Mouse (Mus musculus) limb, embryonic 12.5 days (tissue): ENCODE measurements around the gene Mtrf1l. TPM values are rescaled to one million over a fixed set of nuclear protein-coding genes. Genes with fewer than 3 reads are reported as not detected.

Experiments
- ATAC-seq: fragments of 200-750 bp; cut with Nextera tagmentation; 2 replicates; pipeline ENCODE4 v1.8.0; 2017; ENCODE audit warnings: low read depth, moderate TSS enrichment; ENCODE audit not compliant: insufficient number of reproducible peaks, insufficient read depth, low FRiP score, low TSS enrichment
- H3K27ac ChIP-seq: fragments of 300-500 bp; sonication (generic); 2 replicates; pipeline ENCODE4 v1.5.1; 2016; ENCODE audit warnings: mild to moderate bottlenecking, moderate library complexity
- H3K27me3 ChIP-seq: fragments of 300-500 bp; sonication (generic); 2 replicates; pipeline ENCODE4 v1.6.1; 2016; ENCODE audit warnings: mild to moderate bottlenecking, moderate library complexity
- H3K36me3 ChIP-seq: fragments of 300-500 bp; sonication (generic); 2 replicates; pipeline ENCODE4 v1.6.1; 2016; ENCODE audit warnings: mild to moderate bottlenecking, moderate library complexity
- H3K4me1 ChIP-seq: fragments of 300-500 bp; sonication (generic); replicated peaks from 2 replicates; pipeline ENCODE4 v1.6.1; 2016
- H3K4me2 ChIP-seq: fragments of 300-500 bp; sonication (generic); 2 replicates; pipeline ENCODE4 v1.6.1; 2016; ENCODE audit warnings: mild to moderate bottlenecking, moderate library complexity
- H3K4me3 ChIP-seq: fragments of 300-500 bp; sonication (generic); replicated peaks from 2 replicates; pipeline ENCODE4 v1.5.1; 2016; ENCODE audit warnings: mild to moderate bottlenecking
- H3K9ac ChIP-seq: fragments of 300-500 bp; sonication (generic); replicated peaks from 2 replicates; pipeline ENCODE4 v1.6.1; 2016; ENCODE audit warnings: mild to moderate bottlenecking, moderate library complexity
- H3K9me3 ChIP-seq: fragments of 300-500 bp; sonication (generic); 2 replicates; pipeline ENCODE4 v1.6.1; 2016; ENCODE audit warnings: mild to moderate bottlenecking, moderate library complexity
- WGBS: fragments of 180-500 bp; shearing (Covaris S2); methylation state at CpG from one replicate; pipeline ENCODE4 v1.1.7; 2016; 5-methylcytosine and 5-hydroxymethylcytosine counted together
- polyA plus RNA-seq: library from polyadenylated mRNA; unstranded; fragments of >200 nt; fragmentation: Nextera tagmentation; extraction: Ambion mirVana; gene quantifications from 2 replicates; pipeline ENCODE4 v1.2.1, GENCODE M21; 2016

The Mtrf1l gene
- polyA plus RNA-seq, 1 experiment from 2014 or later: 18.7 TPM

- Histone ChIP-seq H3K9me3 (no peaks in the 10 kb centered on the region), H3K4me1 (peaks cover 13% of the 10 kb centered on the region), H3K27me3 (no peaks in the 10 kb centered on the region), H3K4me3 (no peak overlapping the region), H3K4me2 (no peak overlapping the region), H3K36me3 (peaks cover 6% of the 10 kb centered on the region), H3K27ac (no peak overlapping the region), H3K9ac (no peak overlapping the region)
- ATAC-seq: no peak
- WGBS: 81% methylated on average over 6 of the region's 6 CpGs
Measured at GRCm38 (mm10) chr10:5826336-5827025, 2.8 kb upstream of the Mtrf1l start.

GRCm38 (mm10) chr10:5824779-5825178 is 1.1 kb upstream of the Mtrf1l start:
- Histone ChIP-seq H3K9me3 (no peaks in the 10 kb centered on the region), H3K36me3 (peaks cover 8% of the 10 kb centered on the region), H3K27me3 (no peaks in the 10 kb centered on the region), H3K27ac (peak overlapping the region; percentile 92; the same call in 1 of the 2 replicates), H3K4me1 (peaks cover 13% of the 10 kb centered on the region), H3K4me3 (peak overlapping the region; percentile 73), H3K4me2 (peak overlapping the region; percentile 71), H3K9ac (0 out of 2 replicates have a peak overlapping the region, but pooled peaks have one; percentile 37)
- WGBS: 3% methylated on average over 3 of the region's 3 CpGs
- ATAC-seq: no peak; the same call in 1 of the 2 replicates

- Histone ChIP-seq H3K36me3 (peaks cover 22% of the 10 kb centered on the region), H3K4me1 (peaks cover 13% of the 10 kb centered on the region), H3K27me3 (no peaks in the 10 kb centered on the region), H3K9me3 (no peaks in the 10 kb centered on the region), H3K4me2 (peak overlapping the region; percentile 71), H3K27ac (peak overlapping the region; percentile 92), H3K4me3 (peak overlapping the region; percentile 73), H3K9ac (peak overlapping the region; percentile 91)
- under 1% methylated on average over 37 of the region's 37 CpGs for WGBS
- peak; percentile 8 for ATAC-seq
Measured at GRCm38 (mm10) chr10:5823291-5823739, 395 bp downstream of the Mtrf1l start.

- H3K4me1 ChIP-seq: peaks cover 13% of the 10 kb centered on the region
- H3K27ac ChIP-seq: no peak overlapping the region
- H3K36me3 ChIP-seq: peaks cover 67% of the 10 kb centered on the region
- no peaks in the 10 kb centered on the region for H3K9me3 ChIP-seq
- H3K4me2 ChIP-seq: no peak overlapping the region
- 93% methylated on average over 3 of the region's 3 CpGs for WGBS
- no peak overlapping the region for H3K9ac ChIP-seq
- H3K27me3 ChIP-seq: no peaks in the 10 kb centered on the region
- ATAC-seq: no peak
- H3K4me3 ChIP-seq: no peak overlapping the region
Measured at GRCm38 (mm10) chr10:5818772-5819171, 4.9 kb downstream of the Mtrf1l start.

- Histone ChIP-seq H3K9ac (no peak overlapping the region), H3K4me3 (no peak overlapping the region), H3K36me3 (peaks cover 85% of the 10 kb centered on the region), H3K27me3 (no peaks in the 10 kb centered on the region), H3K9me3 (no peaks in the 10 kb centered on the region), H3K27ac (no peak overlapping the region), H3K4me1 (no peaks in the 10 kb centered on the region), H3K4me2 (no peak overlapping the region)
- no peak for ATAC-seq
- 99% methylated on average over 2 of the region's 2 CpGs for WGBS
Measured at GRCm38 (mm10) chr10:5815968-5816367, 7.7 kb downstream of the Mtrf1l start.

GRCm38 (mm10) chr10:5813724-5814123 is 10.0 kb downstream of the Mtrf1l start:
- H3K27me3 ChIP-seq: no peaks in the 10 kb centered on the region
- WGBS: 89% methylated on average over 11 of the region's 11 CpGs
- H3K36me3 ChIP-seq: peaks cover 74% of the 10 kb centered on the region
- no peak overlapping the region for H3K4me3 ChIP-seq
- H3K9me3 ChIP-seq: no peaks in the 10 kb centered on the region
- H3K4me1 ChIP-seq: no peaks in the 10 kb centered on the region
- H3K9ac ChIP-seq: no peak overlapping the region
- no peak for ATAC-seq
- H3K4me2 ChIP-seq: no peak overlapping the region
- H3K27ac ChIP-seq: no peak overlapping the region

- Histone ChIP-seq H3K27ac (no peak overlapping the region), H3K27me3 (no peaks in the 10 kb centered on the region), H3K9ac (no peak overlapping the region), H3K4me3 (no peak overlapping the region), H3K36me3 (peaks cover 17% of the 10 kb centered on the region), H3K4me1 (peaks cover 12% of the 10 kb centered on the region), H3K9me3 (no peaks in the 10 kb centered on the region), H3K4me2 (no peak overlapping the region)
- no peak for ATAC-seq
- WGBS: 87% methylated on average over 2 of the region's 2 CpGs
Measured at GRCm38 (mm10) chr10:5807683-5808082, 16.0 kb downstream of the Mtrf1l start.

GRCm38 (mm10) chr10:5806996-5807395 is 16.7 kb downstream of the Mtrf1l start:
- no peak overlapping the region for H3K4me2 ChIP-seq
- no peak overlapping the region for H3K27ac ChIP-seq
- no peaks in the 10 kb centered on the region for H3K27me3 ChIP-seq
- no peaks in the 10 kb centered on the region for H3K9me3 ChIP-seq
- H3K9ac ChIP-seq: no peak overlapping the region
- 67% methylated on average over 4 of the region's 4 CpGs for WGBS
- ATAC-seq: no peak
- no peak overlapping the region for H3K4me3 ChIP-seq
- H3K36me3 ChIP-seq: peaks cover 17% of the 10 kb centered on the region
- peaks cover 17% of the 10 kb centered on the region for H3K4me1 ChIP-seq

- ATAC-seq: no peak
- no peaks in the 10 kb centered on the region for H3K9me3 ChIP-seq
- H3K4me1 ChIP-seq: peaks cover 21% of the 10 kb centered on the region
- peak overlapping the region; percentile 66 for H3K9ac ChIP-seq
- peak overlapping the region; percentile 54 for H3K4me2 ChIP-seq
- no peaks in the 10 kb centered on the region for H3K27me3 ChIP-seq
- peak overlapping the region; percentile 93 for H3K27ac ChIP-seq
- WGBS: 19% methylated on average over 8 of the region's 8 CpGs
- peaks cover 17% of the 10 kb centered on the region for H3K36me3 ChIP-seq
- peak overlapping the region; percentile 80 for H3K4me3 ChIP-seq
Measured at GRCm38 (mm10) chr10:5806416-5806815, 17.3 kb downstream of the Mtrf1l start.

- Histone ChIP-seq H3K27ac (peak overlapping the region; percentile 93), H3K27me3 (no peaks in the 10 kb centered on the region), H3K4me3 (peak overlapping the region; percentile 80), H3K9ac (peak overlapping the region; percentile 66), H3K4me2 (peak overlapping the region; percentile 54), H3K4me1 (peaks cover 21% of the 10 kb centered on the region), H3K36me3 (peaks cover 22% of the 10 kb centered on the region), H3K9me3 (no peaks in the 10 kb centered on the region)
- WGBS: under 1% methylated on average over 43 of the region's 43 CpGs
- peak; percentile 94 for ATAC-seq
Measured at GRCm38 (mm10) chr10:5805731-5806307, 17.9 kb downstream of the Mtrf1l start.

GRCm38 (mm10) chr10:5805243-5805730 is 18.4 kb downstream of the Mtrf1l start, which contains the start of gene Fbxo5:
TSS of gene Fbxo5 (minus strand) at chr10:5805600.
- Histone ChIP-seq H3K4me1 (peaks cover 21% of the 10 kb centered on the region), H3K9ac (peak within 1 kb of the TSS; percentile 75), H3K27me3 (no peaks in the 10 kb centered on the region), H3K9me3 (no peaks in the 10 kb centered on the region), H3K27ac (peak within 1 kb of the TSS; percentile 94), H3K36me3 (peaks cover 27% of the 10 kb centered on the region), H3K4me3 (peak within 1 kb of the TSS; percentile 80), H3K4me2 (peak within 1 kb of the TSS; percentile 90)
- peak; percentile 94 for ATAC-seq
- WGBS: under 1% methylated on average over 42 of the region's 42 CpGs
